Mouse (Mus musculus): Measurements from ENCODE around the gene Actrt2. TPM values are rescaled to one million over a fixed set of nuclear protein-coding genes. Genes with fewer than 3 reads are reported as not detected.

Actrt2 gene
- not detected for total RNA-seq (2021)

GRCm38 (mm10) chr4:154667767-154668166 lies at the start of gene Actrt2:
Actrt2 (minus strand) TSS chr4:154667867.
- no peak for DNase-seq

GRCm38 (mm10) chr4:154709391-154710107 lies 41.9 kb upstream of the Actrt2 start:
- DNase-seq, result no peak

GRCm38 (mm10) chr4:154708811-154709210 lies 41.1 kb upstream of the Actrt2 start:
- DNase-seq, result no peak

- no peak for DNase-seq
Measured at GRCm38 (mm10) chr4:154708223-154708622, 40.6 kb upstream of the Actrt2 start.

- DNase-seq, result no peak
Measured at GRCm38 (mm10) chr4:154707521-154707920, 39.9 kb upstream of the Actrt2 start.

- DNase-seq, result no peak
Measured at GRCm38 (mm10) chr4:154706442-154706841, 38.8 kb upstream of the Actrt2 start.

GRCm38 (mm10) chr4:154705681-154706080 lies 38.0 kb upstream of the Actrt2 start:
- DNase-seq, result no peak

GRCm38 (mm10) chr4:154705056-154705455 lies 37.4 kb upstream of the Actrt2 start:
- DNase-seq, result no peak

GRCm38 (mm10) chr4:154704591-154704990 lies 36.9 kb upstream of the Actrt2 start:
- DNase-seq, result no peak

GRCm38 (mm10) chr4:154703426-154704070 lies 35.9 kb upstream of the Actrt2 start:
- no peak for DNase-seq

- DNase-seq, result no peak
Measured at GRCm38 (mm10) chr4:154702931-154703330, 35.3 kb upstream of the Actrt2 start.

- DNase-seq, result no peak
Measured at GRCm38 (mm10) chr4:154702186-154702585, 34.5 kb upstream of the Actrt2 start.

- DNase-seq, result peak; percentile 62
Measured at GRCm38 (mm10) chr4:154700921-154701412, 33.3 kb upstream of the Actrt2 start.

- no peak for DNase-seq
Measured at GRCm38 (mm10) chr4:154700436-154700835, 32.8 kb upstream of the Actrt2 start.

GRCm38 (mm10) chr4:154699236-154699635 lies 31.6 kb upstream of the Actrt2 start:
- no peak for DNase-seq

GRCm38 (mm10) chr4:154698631-154699030 lies 31.0 kb upstream of the Actrt2 start:
- no peak for DNase-seq

GRCm38 (mm10) chr4:154698021-154698590 lies 30.4 kb upstream of the Actrt2 start:
- DNase-seq, result no peak

- no peak for DNase-seq
Measured at GRCm38 (mm10) chr4:154697476-154697875, 29.8 kb upstream of the Actrt2 start.

- no peak for DNase-seq
Measured at GRCm38 (mm10) chr4:154696552-154696951, 28.9 kb upstream of the Actrt2 start.

GRCm38 (mm10) chr4:154696146-154696545 lies 28.5 kb upstream of the Actrt2 start:
- DNase-seq, result no peak

GRCm38 (mm10) chr4:154694361-154694760 lies 26.7 kb upstream of the Actrt2 start:
- DNase-seq, result no peak

- no peak for DNase-seq
Measured at GRCm38 (mm10) chr4:154693348-154694015, 25.8 kb upstream of the Actrt2 start.

All from heart, postnatal 4 days (tissue).